Mouse (Mus musculus) midbrain, embryonic 11.5 days (tissue): ENCODE data around the gene Rpl36. TPM values are rescaled to one million over a fixed set of nuclear protein-coding genes. Genes with fewer than 3 reads are reported as not detected.

Source experiments
- ATAC-seq: fragments of 200-750 bp; cut with Nextera tagmentation; 2 replicates; pipeline ENCODE4 v1.8.0; 2017; ENCODE audit warnings: moderate TSS enrichment, moderate library complexity; ENCODE audit not compliant: low FRiP score
- DNase-seq: peaks from one replicate; pipeline ENCODE4 v3.0.0; 2015; ENCODE audit warnings: low spot score; ENCODE audit errors: missing footprints
- H3K27ac ChIP-seq: fragments of 300-500 bp; sonication (generic); 2 replicates; pipeline ENCODE4 v1.5.1; 2014; ENCODE audit warnings: low read depth, low read length
- H3K27me3 ChIP-seq: fragments of 300-500 bp; sonication (generic); 2 replicates; pipeline ENCODE4 v1.6.1; 2014; ENCODE audit warnings: mild to moderate bottlenecking, low read length, moderate library complexity, mixed read lengths; ENCODE audit not compliant: control insufficient read depth, insufficient read depth
- H3K36me3 ChIP-seq: fragments of 300-500 bp; sonication (generic); 2 replicates; pipeline ENCODE4 v1.6.1; 2014; ENCODE audit warnings: mild to moderate bottlenecking, low read length, moderate library complexity, mixed read lengths; ENCODE audit not compliant: control insufficient read depth, insufficient read depth
- H3K4me1 ChIP-seq: fragments of 300-500 bp; sonication (generic); 2 replicates; pipeline ENCODE4 v1.6.1; 2014; ENCODE audit warnings: low read length; ENCODE audit not compliant: control insufficient read depth, insufficient read depth
- H3K4me2 ChIP-seq: fragments of 300-500 bp; sonication (generic); 2 replicates; pipeline ENCODE4 v1.6.1; 2014; ENCODE audit warnings: mild to moderate bottlenecking, moderate library complexity
- H3K4me3 ChIP-seq: fragments of 300-500 bp; sonication (generic); 2 replicates; pipeline ENCODE4 v1.5.1; 2014; ENCODE audit warnings: low read depth, low read length
- H3K9ac ChIP-seq: fragments of 300-500 bp; sonication (generic); 2 replicates; pipeline ENCODE4 v1.6.1; 2014; ENCODE audit warnings: low read length
- H3K9me3 ChIP-seq: fragments of 300-500 bp; sonication (generic); 2 replicates; pipeline ENCODE4 v1.6.1; 2016; ENCODE audit warnings: low read length; ENCODE audit not compliant: control insufficient read depth
- WGBS: fragments of 180-500 bp; shearing (Covaris S2); extraction: QIAGEN DNeasy Blood & Tissue Kit; methylation state at CpG from one replicate; pipeline ENCODE4 v1.1.7; 2014; 5-methylcytosine and 5-hydroxymethylcytosine counted together
- polyA plus RNA-seq: library from polyadenylated mRNA; unstranded; fragments of >200 nt; fragmentation: Nextera tagmentation; extraction: Ambion mirVana; gene quantifications from 2 replicates; pipeline ENCODE4 v1.2.1, GENCODE M21; 2014

Rpl36 gene
- polyA plus RNA-seq: 1,209 and 1,332 TPM in 2 replicates

GRCm38 (mm10) chr17:56613236-56613844, at the start of gene Rpl36:
Rpl36 (plus strand) TSS chr17:56613416.
- peak; percentile 100 for DNase-seq
- peaks cover 28% of the 10 kb centered on the region for H3K4me1 ChIP-seq
- under 1% methylated on average over 52 of the region's 52 CpGs for WGBS

DNA sequence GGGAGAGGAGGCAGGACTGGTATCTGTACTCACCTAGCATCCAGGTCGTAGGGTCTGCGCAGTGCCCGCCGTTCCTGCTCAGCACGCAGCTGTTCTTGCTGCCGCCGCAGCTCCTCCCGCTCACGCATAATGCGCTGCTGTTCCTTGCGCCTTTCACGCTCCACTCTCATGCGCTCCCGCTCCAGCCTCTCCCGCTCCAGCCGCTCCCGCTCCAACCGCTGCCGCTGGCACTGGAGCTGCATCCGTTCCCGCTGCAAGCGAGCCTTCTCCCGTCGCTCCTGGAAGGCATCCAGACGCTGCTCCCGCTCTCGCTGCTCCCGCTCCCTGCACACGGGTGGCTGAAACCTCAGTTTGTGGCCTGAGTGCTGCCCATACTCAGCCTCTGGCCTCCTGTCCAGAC, 46.9 kb upstream of the Rpl36 start:
- Histone ChIP-seq H3K4me2 (no peak overlapping the region), H3K27ac (no peak overlapping the region), H3K9ac (no peak overlapping the region), H3K9me3 (no peaks in the 10 kb centered on the region), H3K4me3 (no peak overlapping the region), H3K4me1 (no peaks in the 10 kb centered on the region), H3K36me3 (peaks cover 74% of the 10 kb centered on the region), H3K27me3 (no peaks in the 10 kb centered on the region)
- 92% methylated on average over 29 of the region's 29 CpGs for WGBS
- DNase-seq (no peak), ATAC-seq (no peak)

More at GRCm38 (mm10) chr17:56613236-56613844, at the start of gene Rpl36:
- Histone ChIP-seq H3K27me3 (no peaks in the 10 kb centered on the region), H3K9me3 (no peaks in the 10 kb centered on the region), H3K4me3 (peak within 1 kb of the TSS; percentile 79), H3K27ac (peak within 1 kb of the TSS; percentile 42), H3K4me2 (peak within 1 kb of the TSS; percentile 85), H3K9ac (peak within 1 kb of the TSS; percentile 84), H3K36me3 (peaks cover 12% of the 10 kb centered on the region)
- peak; percentile 59 for ATAC-seq

- Histone ChIP-seq H3K4me3 (no peak overlapping the region), H3K4me2 (no peak overlapping the region), H3K27ac (no peak overlapping the region), H3K27me3 (no peaks in the 10 kb centered on the region), H3K9me3 (no peaks in the 10 kb centered on the region), H3K9ac (no peak overlapping the region), H3K4me1 (no peaks in the 10 kb centered on the region), H3K36me3 (peaks cover 69% of the 10 kb centered on the region)
- WGBS: 93% methylated on average over 5 of the region's 5 CpGs
- DNase-seq (no peak), ATAC-seq (no peak)
These were observed 46.3 kb upstream of the Rpl36 start for GRCm38 (mm10) chr17:56566918-56567317.

GRCm38 (mm10) chr17:56567370-56567769, 45.8 kb upstream of the Rpl36 start:
- WGBS: 97% methylated on average over 4 of the region's 4 CpGs
- ATAC-seq (no peak), DNase-seq (no peak)

DNA sequence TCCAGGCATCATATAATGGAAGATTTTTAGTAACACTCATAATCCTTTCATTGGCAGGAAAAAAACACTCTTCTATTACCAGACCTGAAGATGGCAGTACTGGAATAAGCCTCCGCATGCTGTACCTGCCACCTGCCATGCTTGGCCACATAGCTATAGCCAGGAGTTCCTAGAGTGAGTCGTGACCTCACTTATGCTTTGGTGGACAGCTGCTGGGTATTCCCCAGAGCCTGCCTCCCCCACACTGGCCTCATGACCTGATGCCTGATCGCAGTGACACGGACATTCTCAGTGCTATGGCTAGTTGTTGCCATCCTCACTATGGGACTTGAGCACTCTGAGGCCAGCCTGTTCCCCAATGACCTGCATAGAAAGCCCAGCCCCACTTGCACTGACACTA, 42.9 kb upstream of the Rpl36 start:
- peaks cover 62% of the 10 kb centered on the region for H3K36me3 ChIP-seq
- no peaks in the 10 kb centered on the region for H3K4me1 ChIP-seq
- no peak overlapping the region for H3K4me2 ChIP-seq
- ATAC-seq: no peak
- H3K9me3 ChIP-seq: no peaks in the 10 kb centered on the region
- no peaks in the 10 kb centered on the region for H3K27me3 ChIP-seq
- no peak for DNase-seq
- H3K27ac ChIP-seq: no peak overlapping the region
- 94% methylated on average over 4 of the region's 4 CpGs for WGBS
- H3K9ac ChIP-seq: no peak overlapping the region
- no peak overlapping the region for H3K4me3 ChIP-seq

More at GRCm38 (mm10) chr17:56567370-56567769, 45.8 kb upstream of the Rpl36 start:
- Histone ChIP-seq H3K4me3 (no peak overlapping the region), H3K36me3 (peaks cover 65% of the 10 kb centered on the region), H3K27ac (no peak overlapping the region), H3K9ac (no peak overlapping the region), H3K4me2 (no peak overlapping the region), H3K9me3 (no peaks in the 10 kb centered on the region), H3K27me3 (no peaks in the 10 kb centered on the region), H3K4me1 (no peaks in the 10 kb centered on the region)

DNA sequence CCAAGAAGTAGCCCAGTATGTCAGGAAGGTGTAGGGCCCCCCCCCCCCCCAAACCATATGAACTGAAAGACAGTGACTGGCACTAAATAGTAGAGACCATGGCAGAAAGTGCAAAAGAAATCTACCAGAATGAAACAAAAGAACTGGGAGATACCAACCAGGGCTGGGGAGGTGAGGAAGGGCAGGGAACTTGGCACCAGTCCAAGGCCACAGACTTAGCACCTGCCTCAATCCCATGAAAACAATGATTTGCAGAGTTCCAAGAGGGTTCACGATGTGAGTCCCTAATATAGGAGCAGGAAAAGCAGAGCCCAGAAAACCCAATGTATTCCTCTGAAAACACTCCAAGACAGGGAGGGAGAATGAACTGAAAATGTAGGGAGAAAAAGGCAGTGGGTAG, 41.1 kb upstream of the Rpl36 start:
- H3K4me1 ChIP-seq: no peaks in the 10 kb centered on the region
- H3K4me2 ChIP-seq: no peak overlapping the region
- no peaks in the 10 kb centered on the region for H3K27me3 ChIP-seq
- H3K9me3 ChIP-seq: no peaks in the 10 kb centered on the region
- ATAC-seq (no peak), DNase-seq (no peak)
- peaks cover 53% of the 10 kb centered on the region for H3K36me3 ChIP-seq
- no peak overlapping the region for H3K4me3 ChIP-seq
- no peak overlapping the region for H3K9ac ChIP-seq
- 83% methylated on average over 1 of the region's 1 CpGs for WGBS
- H3K27ac ChIP-seq: no peak overlapping the region

- no peaks in the 10 kb centered on the region for H3K27me3 ChIP-seq
- WGBS: 97% methylated on average over 3 of the region's 3 CpGs
- no peak overlapping the region for H3K4me3 ChIP-seq
- DNase-seq (no peak), ATAC-seq (no peak)
- no peak overlapping the region for H3K9ac ChIP-seq
- H3K27ac ChIP-seq: no peak overlapping the region
- no peak overlapping the region for H3K4me2 ChIP-seq
- H3K4me1 ChIP-seq: no peaks in the 10 kb centered on the region
- H3K9me3 ChIP-seq: no peaks in the 10 kb centered on the region
- peaks cover 53% of the 10 kb centered on the region for H3K36me3 ChIP-seq
These were observed 40.3 kb upstream of the Rpl36 start for GRCm38 (mm10) chr17:56572939-56573338.

DNA sequence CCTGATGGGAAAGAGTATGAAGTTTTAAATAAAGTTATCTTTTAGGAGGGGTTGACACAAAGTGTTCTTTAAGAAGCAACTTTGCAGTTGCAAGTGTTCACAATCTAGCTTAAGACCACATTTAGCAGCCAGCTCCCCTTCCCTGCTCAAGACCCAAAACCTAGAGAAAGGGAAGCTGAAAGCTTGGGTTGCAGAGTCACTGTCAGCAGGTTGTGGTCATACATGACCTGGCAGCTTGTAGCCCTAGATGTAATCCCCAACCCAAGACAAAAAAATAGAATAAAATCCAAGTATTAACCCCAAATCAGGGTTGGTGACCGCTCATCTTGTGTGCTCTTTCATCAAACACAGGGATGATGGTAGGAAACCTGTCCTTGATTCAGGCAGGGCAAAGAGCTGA, 30.1 kb upstream of the Rpl36 start:
- Histone ChIP-seq H3K36me3 (peaks cover 27% of the 10 kb centered on the region), H3K27ac (no peak overlapping the region), H3K9me3 (no peaks in the 10 kb centered on the region), H3K27me3 (no peaks in the 10 kb centered on the region), H3K4me1 (peaks cover 30% of the 10 kb centered on the region), H3K9ac (peak overlapping the region; percentile 88), H3K4me2 (peak overlapping the region; percentile 91), H3K4me3 (peak overlapping the region; percentile 81)
- 71% methylated on average over 1 of the region's 1 CpGs for WGBS
- ATAC-seq (no peak), DNase-seq (no peak)

- Histone ChIP-seq H3K27ac (peak overlapping the region; percentile 87), H3K9me3 (no peaks in the 10 kb centered on the region), H3K36me3 (peaks cover 21% of the 10 kb centered on the region), H3K27me3 (no peaks in the 10 kb centered on the region), H3K4me2 (peak overlapping the region; percentile 91), H3K4me1 (peaks cover 30% of the 10 kb centered on the region), H3K9ac (peak overlapping the region; percentile 88), H3K4me3 (peak overlapping the region; percentile 81)
- ATAC-seq (no peak), DNase-seq (peak; percentile 87)
- WGBS: 4% methylated on average over 28 of the region's 33 CpGs
These were observed 29.5 kb upstream of the Rpl36 start for GRCm38 (mm10) chr17:56583611-56584256.
